ENCODE assay signal across 8 mouse cellular contexts in the genomic region with DNA sequence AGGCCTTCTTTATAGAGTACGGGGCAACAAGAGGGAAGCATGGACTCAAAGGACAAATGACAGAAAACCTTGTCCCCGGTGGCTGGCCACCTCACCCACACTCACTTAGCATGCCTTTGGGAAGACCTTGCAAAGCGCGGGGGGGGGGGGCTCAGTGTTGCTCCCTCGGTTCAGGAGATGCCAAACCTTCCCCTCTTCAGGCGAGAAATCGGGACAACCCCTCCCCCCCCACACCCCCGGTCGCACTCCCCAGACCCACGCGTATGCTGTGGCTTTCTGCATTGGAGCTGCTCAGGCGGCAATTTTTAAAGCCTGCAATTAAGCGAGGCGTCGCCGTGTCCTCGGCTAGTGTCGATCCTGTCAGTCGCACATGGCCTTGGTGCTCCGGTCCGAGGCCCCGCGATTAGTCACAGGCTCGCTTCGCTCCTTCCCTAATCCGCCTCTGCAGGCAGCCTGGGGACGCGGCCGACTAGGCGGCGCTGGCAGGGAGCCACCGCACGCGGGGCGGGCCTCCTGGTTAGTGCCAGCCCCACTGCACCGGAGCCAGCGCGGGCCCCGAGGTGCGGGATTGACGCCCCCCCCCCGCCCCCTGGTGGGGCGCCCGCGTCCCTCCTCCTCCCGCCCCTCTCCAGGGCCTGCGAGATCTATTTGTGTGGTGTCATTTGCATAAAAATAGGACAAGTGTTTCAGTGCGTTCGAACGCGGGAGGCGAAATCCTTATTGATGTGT.
A peak's percentile ranks its signal among the peaks of the same experiment; 100 is the strongest.
DNase-seq lines count a peak whose midpoint lies in the region; ATAC-seq and TF ChIP-seq lines count a peak whose summit lies in the region.

No protein-coding gene starts in this region.

- DNase-seq in CD4-positive helper T cell, adult 2 months (ENCODE audit: low read depth, low spot score): peak; percentile 66
- DNase-seq in Patski (ENCODE audit: low read depth, low spot score): no peak
- peak; percentile 62 to 63 for DNase-seq in heart, postnatal 14 days
- DNase-seq in kidney, postnatal 4 days: peak; percentile 60 to 77
- peak; percentile 61 for DNase-seq in right cerebral cortex, postnatal 14 days

- TF ChIP-seq CTCF in Patski (IDR thresholded peaks at IDR 0.05): no peak

- CTCF ChIA-PET in Patski (lab: Charles Lee): no interaction called here

- in situ Hi-C loops in Patski (cut with MboI; ENCODE audit: low pct_unique_long_range_greater_than_20kb): loop anchor here (5.0 kb wide), 1 partner anchor 38 kb away; no protein-coding TSS in a partner anchor

- peak; percentile 11 for ATAC-seq in Patski
- ATAC-seq in erythroblast, adult 5-6 weeks (replicated peaks; ENCODE audit: low FRiP score, poor library complexity, severe bottlenecking): peak; percentile 72
- ATAC-seq in megakaryocyte, adult 5-6 weeks (ENCODE audit: poor library complexity, severe bottlenecking): peak; percentile 46
- ATAC-seq in inflammation-experienced regulatory T-cells, adult 6 months: no peak

- H3K27me3 ChIP-seq in Patski: peaks cover 8% of the 10 kb centered on the region

- intact Hi-C loops in heart, postnatal 14 days (cut with DNase I): loop anchor here (2.0 kb wide), 1 partner anchor 45 kb away; no protein-coding TSS in a partner anchor

- POLR2A ChIA-PET in Patski (lab: Charles Lee): no interaction called here
